In the genomic region with DNA sequence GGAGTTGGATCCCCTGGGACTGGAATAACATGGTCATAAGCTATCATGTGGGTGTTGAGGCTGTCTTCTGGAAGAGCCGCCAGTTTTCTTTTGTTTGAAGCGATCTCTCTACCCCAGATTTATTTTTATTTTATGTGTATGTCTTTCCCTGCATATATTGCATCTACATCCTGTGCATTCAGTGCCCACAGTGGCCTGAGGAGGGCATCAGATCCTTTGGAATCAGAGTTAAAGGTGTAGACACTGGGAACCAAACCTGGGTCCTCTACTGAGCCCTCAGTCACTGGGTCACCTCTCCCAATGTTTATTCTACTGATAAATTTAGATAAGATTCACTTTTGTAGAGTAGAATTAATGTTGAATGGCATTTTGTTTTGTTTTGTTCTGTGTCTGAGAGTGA, we compare ENCODE assay signal across 23 mouse cellular contexts. TPM values are rescaled to one million over a fixed set of nuclear protein-coding genes. Genes with fewer than 3 reads are reported as not detected.
A peak's percentile ranks its signal among the peaks of the same experiment; 100 is the strongest.
DNase-seq lines count a peak whose midpoint lies in the region; ATAC-seq and TF ChIP-seq lines count a peak whose summit lies in the region.
"Had no signal": no experiment of that assay in that cellular context is flagged by ENCODE, and none has a peak within 500 bp of the region (broad histone marks: within the 10 kb centered on the region; RNA-seq: fewer than 3 reads in every experiment).

No protein-coding gene starts in this region.

- peaks cover 36% of the 10 kb centered on the region for H3K36me3 ChIP-seq in midbrain, postnatal 0 days (ENCODE audit: insufficient read depth, low read length)
- peaks cover 68% of the 10 kb centered on the region for H3K36me3 ChIP-seq in midbrain, embryonic 13.5 days

- DNase-seq in gastrocnemius, adult 2 months = no peak
- no peak for DNase-seq in gastrocnemius, adult 18-20 months (ENCODE audit: low spot score)
- no peak for DNase-seq in left cerebral cortex, adult 2 months (ENCODE audit: extremely low spot score in 1 of 2, low spot score in 2 of 2)
- DNase-seq in left cerebral cortex, postnatal 25 days (ENCODE audit: low spot score in 2 of 2) = no peak
- no peak for DNase-seq in midbrain, postnatal 0 days (ENCODE audit: low spot score)
- no peak for DNase-seq in thymus, postnatal 4 days
- DNase-seq in thymus, postnatal 25 days = no peak
- DNase-seq: adrenal gland, postnatal 25 days; cerebellum, adult 11-12 months; embryo, embryonic 11 days; gastrocnemius, postnatal 10 days; heart, adult 11 months; heart, postnatal 36 days; kidney, adult 11 months; kidney, postnatal 10 days; layer of hippocampus, adult 9-11 months; liver, embryonic 13.5 days; lung, postnatal 36 days had no signal

- H3K27ac ChIP-seq in gastrocnemius, adult 2 months = peak overlapping the region; percentile 90
- H3K27ac ChIP-seq in left cerebral cortex, adult 2 months = no peak overlapping the region; the same call in 1 of the 2 replicates
- no peak overlapping the region for H3K27ac ChIP-seq in midbrain, postnatal 0 days (ENCODE audit: low read depth, low read length)
- H3K27ac ChIP-seq in midbrain, embryonic 13.5 days = no peak overlapping the region
- H3K27ac ChIP-seq: heart, embryonic 13.5 days; hindbrain, embryonic 15.5 days; liver, embryonic 13.5 days had no signal

- no peak overlapping the region for H3K9ac ChIP-seq in midbrain, postnatal 0 days (replicated peaks; ENCODE audit: low read length, poor library complexity, severe bottlenecking)
- H3K9ac ChIP-seq in midbrain, embryonic 13.5 days (replicated peaks) = no peak overlapping the region
- H3K9ac ChIP-seq: heart, embryonic 13.5 days; hindbrain, embryonic 15.5 days; liver, embryonic 13.5 days had no signal

- peak; percentile 41 for TF ChIP-seq CTCF in gastrocnemius, adult 2 months (IDR thresholded peaks at IDR 0.05)
- peak; percentile 31 for TF ChIP-seq CTCF in left cerebral cortex, adult 2 months (IDR thresholded peaks at IDR 0.05)
- peak; percentile 34 for TF ChIP-seq CTCF in midbrain, postnatal 0 days (IDR thresholded peaks at IDR 0.05)

- no peaks in the 10 kb centered on the region for H3K4me1 ChIP-seq in midbrain, postnatal 0 days (ENCODE audit: insufficient read depth, low read length)
- H3K4me1 ChIP-seq in midbrain, embryonic 13.5 days (replicated peaks) = no peaks in the 10 kb centered on the region
- H3K4me1 ChIP-seq: heart, embryonic 13.5 days; hindbrain, embryonic 15.5 days; liver, embryonic 13.5 days had no signal

- no peak overlapping the region for H3K4me2 ChIP-seq in midbrain, postnatal 0 days (ENCODE audit: low read depth, low read length, poor library complexity, severe bottlenecking)
- H3K4me2 ChIP-seq in midbrain, embryonic 13.5 days (replicated peaks) = no peak overlapping the region
- H3K4me2 ChIP-seq: heart, embryonic 13.5 days; hindbrain, embryonic 15.5 days; liver, embryonic 13.5 days had no signal

- intact Hi-C loops in gastrocnemius, adult 2 months (cut with DNase I) = loop anchor here (1.0 to 5.0 kb wide), 2 partner anchors 42 to 65 kb away; partner anchors contain the start of genes Cul4a and Pcid2
- intact Hi-C loops in left cerebral cortex, adult 2 months (cut with DNase I) = loop anchor here (5.0 kb wide), 1 partner anchor 63 kb away; no protein-coding TSS in a partner anchor
- intact Hi-C loops in left cerebral cortex, postnatal 25 days (cut with DNase I) = no loop called here

- WGBS in midbrain, postnatal 0 days = 96% methylated on average over 2 of the region's 2 CpGs
- 96% methylated on average over 2 of the region's 2 CpGs for WGBS in midbrain, embryonic 13.5 days

- no peaks in the 10 kb centered on the region for H3K27me3 ChIP-seq in midbrain, postnatal 0 days (ENCODE audit: insufficient read depth, low read length)
- H3K27me3 ChIP-seq in midbrain, embryonic 13.5 days = no peaks in the 10 kb centered on the region
- H3K27me3 ChIP-seq: heart, embryonic 13.5 days; hindbrain, embryonic 15.5 days; liver, embryonic 13.5 days; Patski had no signal

- no peaks in the 10 kb centered on the region for H3K9me3 ChIP-seq in midbrain, postnatal 0 days (ENCODE audit: low read length)
- H3K9me3 ChIP-seq in midbrain, embryonic 13.5 days = no peaks in the 10 kb centered on the region
- H3K9me3 ChIP-seq: heart, embryonic 13.5 days; hindbrain, embryonic 15.5 days; liver, embryonic 13.5 days had no signal

- no peak for ATAC-seq in midbrain, postnatal 0 days (ENCODE audit: low FRiP score)
- ATAC-seq in midbrain, embryonic 13.5 days = no peak
- ATAC-seq: forebrain, embryonic 16.5 days; Patski had no signal

- H3K4me3 ChIP-seq in gastrocnemius, adult 2 months = peak overlapping the region; percentile 25
- H3K4me3 ChIP-seq in left cerebral cortex, adult 2 months = no peak overlapping the region
- no peak overlapping the region for H3K4me3 ChIP-seq in midbrain, postnatal 0 days (ENCODE audit: low read depth, low read length)
- no peak overlapping the region for H3K4me3 ChIP-seq in midbrain, embryonic 13.5 days (replicated peaks)
- H3K4me3 ChIP-seq: heart, embryonic 13.5 days; hindbrain, embryonic 15.5 days; liver, embryonic 13.5 days had no signal

RNA-seq across cellular contexts. Expression of gene Lamp1, which starts 9.7 kb away (rescaled TPM):
- 100 to 1,000 TPM; 378 to 400 TPM for total RNA-seq in gastrocnemius, adult 2 months (2021)
- 100 to 1,000 TPM; 401 to 443 TPM for total RNA-seq in gastrocnemius, adult 18-20 months (2021)
- total RNA-seq in left cerebral cortex, adult 2 months (2021) = 100 to 1,000 TPM; 251 to 255 TPM
- total RNA-seq in left cerebral cortex, postnatal 25 days (2021) = 100 to 1,000 TPM; 285 to 291 TPM
- 273 and 322 TPM in 2 replicates for total RNA-seq in midbrain, postnatal 0 days (2014; rRNA removed)
- 358 and 371 TPM in 2 replicates for polyA plus RNA-seq in midbrain, postnatal 0 days (2015; fragmentation: Nextera tagmentation; extraction: Ambion mirVana)
- 223 and 242 TPM in 2 replicates for polyA plus RNA-seq in midbrain, embryonic 13.5 days (2015; fragmentation: Nextera tagmentation; extraction: Ambion mirVana)

RNA-seq across cellular contexts. Expression of gene Cul4a, which starts 43.9 kb away (rescaled TPM):
- 10 to 100 TPM; 67.6 to 68.5 TPM for total RNA-seq in gastrocnemius, adult 2 months (2021)
- total RNA-seq in gastrocnemius, adult 18-20 months (2021) = 10 to 100 TPM; 67.0 to 69.3 TPM
- total RNA-seq in left cerebral cortex, adult 2 months (2021) = 10 to 100 TPM; 53.4 to 54.0 TPM
- 10 to 100 TPM; 54.2 to 54.6 TPM for total RNA-seq in left cerebral cortex, postnatal 25 days (2021)
- total RNA-seq in midbrain, postnatal 0 days (2014; rRNA removed) = 100 and 106 TPM in 2 replicates
- polyA plus RNA-seq in midbrain, postnatal 0 days (2015; fragmentation: Nextera tagmentation; extraction: Ambion mirVana) = 57.3 and 59.3 TPM in 2 replicates
- polyA plus RNA-seq in midbrain, embryonic 13.5 days (2015; fragmentation: Nextera tagmentation; extraction: Ambion mirVana) = 69.6 and 76.1 TPM in 2 replicates

RNA-seq across cellular contexts. Expression of gene Pcid2, which starts 44.0 kb away (rescaled TPM):
- total RNA-seq in gastrocnemius, adult 2 months (2021) = 1 to 10 TPM; 7.4 to 7.7 TPM
- 1 to 10 TPM; 6.9 to 7.3 TPM for total RNA-seq in gastrocnemius, adult 18-20 months (2021)
- 10 to 100 TPM; 27.8 to 30.7 TPM for total RNA-seq in left cerebral cortex, adult 2 months (2021)
- total RNA-seq in left cerebral cortex, postnatal 25 days (2021) = 10 to 100 TPM; 28.1 to 30.0 TPM
- total RNA-seq in midbrain, postnatal 0 days (2014; rRNA removed) = 32.2 and 32.7 TPM in 2 replicates
- 26.8 and 29.0 TPM in 2 replicates for polyA plus RNA-seq in midbrain, postnatal 0 days (2015; fragmentation: Nextera tagmentation; extraction: Ambion mirVana)
- polyA plus RNA-seq in midbrain, embryonic 13.5 days (2015; fragmentation: Nextera tagmentation; extraction: Ambion mirVana) = 49.2 and 50.0 TPM in 2 replicates

RNA-seq across cellular contexts. Expression of gene Grtp1, which starts 51.1 kb away (rescaled TPM):
- total RNA-seq in gastrocnemius, adult 2 months (2021) = 10 to 100 TPM in 1 of 2 experiments, 1 to 10 TPM in 1; 9.7 to 20.6 TPM
- total RNA-seq in gastrocnemius, adult 18-20 months (2021) = 10 to 100 TPM; 11.5 to 15.0 TPM
- total RNA-seq in left cerebral cortex, adult 2 months (2021) = 1 to 10 TPM; 3.1 to 5.0 TPM
- 1 to 10 TPM; 4.0 to 4.9 TPM for total RNA-seq in left cerebral cortex, postnatal 25 days (2021)
- 7.9 and 10.1 TPM in 2 replicates for total RNA-seq in midbrain, postnatal 0 days (2014; rRNA removed)
- polyA plus RNA-seq in midbrain, postnatal 0 days (2015; fragmentation: Nextera tagmentation; extraction: Ambion mirVana) = 18.9 and 19.9 TPM in 2 replicates
- polyA plus RNA-seq in midbrain, embryonic 13.5 days (2015; fragmentation: Nextera tagmentation; extraction: Ambion mirVana) = 15.0 and 17.9 TPM in 2 replicates
